Mouse (Mus musculus): Measurements from ENCODE around the gene Bag5.
"Not testable (repeated sequence)": the region's sequence is repeated elsewhere in the genome, so short reads cannot be mapped to it uniquely, and the experiment has no call there.

Bag5 gene

DNA sequence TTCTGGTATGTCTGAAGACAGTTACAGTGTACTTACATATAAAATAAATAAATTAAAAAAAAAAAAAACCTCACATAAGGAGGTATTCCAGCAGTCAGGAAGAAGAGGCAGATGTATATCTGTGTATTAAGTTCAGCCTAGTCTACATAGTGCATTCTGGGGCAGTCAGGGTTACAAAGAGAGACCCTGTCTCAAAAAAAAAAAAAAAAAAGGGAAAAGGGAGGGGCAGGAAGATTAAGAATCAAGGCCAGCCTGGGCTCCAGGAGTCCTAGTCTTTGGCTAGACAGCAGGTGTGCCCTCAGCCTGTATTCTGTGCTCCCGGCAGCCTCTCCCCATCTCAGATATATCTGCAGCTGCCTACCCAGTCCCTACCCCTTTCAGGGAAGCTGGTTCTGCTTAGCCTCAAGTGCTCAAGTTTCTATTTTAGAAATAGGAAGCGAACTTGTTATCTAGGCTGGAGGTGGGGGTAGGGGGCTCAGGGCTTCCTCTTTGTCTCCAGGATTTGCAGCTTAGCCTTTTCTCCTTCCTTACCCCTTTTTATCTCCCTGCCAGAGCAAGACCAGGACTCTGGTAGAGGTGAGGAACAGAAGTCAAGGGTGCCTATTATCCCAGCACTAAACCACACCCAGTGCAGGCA, 38.1 kb downstream of the Bag5 start:
- no peak for DNase-seq (ENCODE audit: low read depth)

DNA sequence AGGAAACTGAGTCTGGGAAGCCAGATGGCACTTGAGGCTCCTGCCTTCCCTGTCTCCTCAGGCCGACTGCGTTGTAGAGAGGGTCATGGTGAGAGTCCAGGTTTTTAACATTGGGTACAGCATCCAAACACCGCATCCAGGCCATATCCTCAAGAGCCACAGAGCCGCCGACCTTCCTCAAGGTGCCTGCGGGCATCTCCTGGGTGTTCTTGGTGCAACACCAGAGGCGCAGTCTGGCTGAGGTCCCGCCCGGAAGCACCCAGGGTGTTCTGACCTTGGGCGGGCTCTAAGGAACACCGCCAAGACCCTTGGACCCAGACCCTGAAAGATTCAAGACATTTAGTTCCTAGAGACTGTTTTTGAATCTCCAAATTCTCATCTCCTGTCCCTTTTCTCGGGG, 40.5 kb downstream of the Bag5 start:
- no peak for DNase-seq (ENCODE audit: low read depth)

DNA sequence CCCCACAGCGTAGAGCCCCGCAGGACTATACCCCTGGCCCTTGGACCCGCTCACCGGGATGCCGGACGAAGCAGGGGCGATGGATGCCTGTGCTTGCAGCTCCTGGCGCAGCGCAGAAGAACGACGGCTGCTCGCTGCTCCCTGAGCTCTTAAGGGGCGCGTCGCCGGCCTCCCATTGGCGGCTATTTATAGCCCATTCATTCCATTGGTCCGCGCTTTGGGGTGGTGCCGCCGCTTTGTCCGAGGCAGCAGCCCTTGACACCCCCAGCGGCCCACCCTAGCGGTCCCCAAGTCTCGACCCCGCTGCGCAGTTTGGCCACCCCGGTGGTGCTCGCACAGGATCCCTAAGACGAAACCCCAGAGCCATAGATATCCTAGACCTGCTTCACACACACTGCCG, 40.9 kb downstream of the Bag5 start, which contains the start of gene Ckb:
Gene Ckb (minus strand): TSS at position 163 of the 400 bp plus-strand sequence.
- no peak for DNase-seq (ENCODE audit: low read depth)

DNA sequence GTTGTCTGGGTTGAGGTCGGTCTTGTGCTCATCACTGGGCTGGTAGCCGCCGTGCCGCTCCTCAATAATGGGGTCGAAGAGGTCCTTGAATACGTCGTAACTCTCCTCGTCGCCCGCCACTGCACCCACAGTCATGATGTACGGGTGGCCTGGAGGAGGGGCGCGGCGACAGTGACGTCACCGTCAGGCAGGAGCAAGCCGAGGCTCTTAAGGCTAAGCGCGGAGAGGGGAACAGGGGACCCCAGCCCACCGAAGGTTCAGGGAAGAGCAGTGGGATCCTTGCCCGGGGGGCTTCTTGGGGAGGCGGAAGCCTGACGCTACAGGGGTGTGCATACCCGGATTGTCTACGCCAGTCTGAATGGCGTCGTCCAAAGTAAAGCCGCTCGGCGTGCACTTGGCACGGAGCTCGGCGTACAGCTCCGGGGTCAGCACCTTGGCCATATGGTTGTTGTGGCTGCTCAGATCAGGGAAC, 41.6 kb downstream of the Bag5 start:
- no peak for DNase-seq (ENCODE audit: low read depth)

DNA sequence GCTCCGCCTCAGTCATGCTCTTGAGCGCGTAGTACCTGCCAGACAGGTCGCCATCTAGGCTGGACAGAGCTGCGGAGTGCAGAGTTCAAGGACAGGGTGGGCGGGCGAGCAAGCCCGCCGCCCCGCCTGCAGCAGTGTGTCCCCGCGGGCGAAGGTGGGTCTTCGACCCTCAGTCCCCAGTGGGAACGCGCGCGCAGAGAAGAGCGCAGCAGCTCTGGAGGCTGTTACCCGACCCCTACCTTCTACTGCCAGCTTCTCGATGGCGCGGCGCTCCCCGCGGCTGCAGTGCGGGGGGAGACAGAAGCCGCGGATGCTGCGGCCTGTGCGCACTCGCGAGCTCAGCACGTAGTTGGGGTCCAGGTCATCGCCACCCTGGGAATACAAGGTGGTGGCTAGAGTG, 42.1 kb downstream of the Bag5 start:
- no peak for DNase-seq (ENCODE audit: low read depth)

DNA sequence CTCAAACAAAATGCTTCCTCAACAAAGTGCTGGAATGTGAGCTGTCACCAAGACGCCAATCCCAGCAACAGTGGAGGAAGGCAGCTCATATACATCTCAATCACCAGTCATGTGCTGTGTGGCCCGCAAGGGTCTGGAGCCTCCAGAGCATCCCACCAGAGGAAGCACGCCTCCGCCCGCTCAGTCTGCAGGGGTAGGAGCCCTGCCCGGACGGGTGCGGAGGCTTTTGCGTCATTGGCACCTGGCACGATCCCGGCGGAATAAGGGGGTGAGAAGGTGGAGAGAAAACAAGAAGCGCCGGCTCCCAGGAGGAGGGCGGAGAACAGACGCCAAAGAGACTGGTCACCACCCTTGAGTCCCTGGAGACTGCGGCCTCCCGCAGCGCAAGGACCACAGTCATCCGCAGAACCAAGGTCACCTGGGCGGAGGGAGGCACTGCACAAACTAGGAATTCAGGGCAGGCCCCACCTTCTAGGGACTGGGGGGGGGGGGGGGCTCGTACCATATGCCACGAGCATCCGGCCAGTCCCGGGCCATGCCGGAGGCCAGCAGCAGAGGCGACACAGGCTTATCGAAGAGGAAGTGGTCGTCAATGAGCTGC, 42.6 kb downstream of the Bag5 start:
- no peak for DNase-seq (ENCODE audit: low read depth)

DNA sequence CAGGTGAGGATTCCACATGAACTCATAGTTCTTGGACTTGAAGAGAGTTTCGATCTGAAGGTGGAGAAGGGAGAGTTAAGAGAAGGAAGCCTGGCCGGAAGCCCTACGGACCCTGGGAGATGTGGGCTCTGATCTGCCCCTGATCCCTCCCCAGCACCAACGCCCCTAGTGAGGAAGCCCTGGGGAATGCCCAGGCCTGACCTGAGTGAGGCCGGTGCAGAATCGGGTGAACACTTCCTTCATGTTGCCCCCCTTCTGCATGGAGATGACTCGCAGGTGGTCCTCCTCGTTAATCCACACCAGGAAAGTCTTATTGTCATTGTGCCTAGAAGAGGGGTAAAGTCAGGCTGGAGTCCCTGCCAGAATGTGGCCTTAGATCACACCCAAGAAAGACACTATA, 43.1 kb downstream of the Bag5 start:
- no peak for DNase-seq (ENCODE audit: low read depth)

DNA sequence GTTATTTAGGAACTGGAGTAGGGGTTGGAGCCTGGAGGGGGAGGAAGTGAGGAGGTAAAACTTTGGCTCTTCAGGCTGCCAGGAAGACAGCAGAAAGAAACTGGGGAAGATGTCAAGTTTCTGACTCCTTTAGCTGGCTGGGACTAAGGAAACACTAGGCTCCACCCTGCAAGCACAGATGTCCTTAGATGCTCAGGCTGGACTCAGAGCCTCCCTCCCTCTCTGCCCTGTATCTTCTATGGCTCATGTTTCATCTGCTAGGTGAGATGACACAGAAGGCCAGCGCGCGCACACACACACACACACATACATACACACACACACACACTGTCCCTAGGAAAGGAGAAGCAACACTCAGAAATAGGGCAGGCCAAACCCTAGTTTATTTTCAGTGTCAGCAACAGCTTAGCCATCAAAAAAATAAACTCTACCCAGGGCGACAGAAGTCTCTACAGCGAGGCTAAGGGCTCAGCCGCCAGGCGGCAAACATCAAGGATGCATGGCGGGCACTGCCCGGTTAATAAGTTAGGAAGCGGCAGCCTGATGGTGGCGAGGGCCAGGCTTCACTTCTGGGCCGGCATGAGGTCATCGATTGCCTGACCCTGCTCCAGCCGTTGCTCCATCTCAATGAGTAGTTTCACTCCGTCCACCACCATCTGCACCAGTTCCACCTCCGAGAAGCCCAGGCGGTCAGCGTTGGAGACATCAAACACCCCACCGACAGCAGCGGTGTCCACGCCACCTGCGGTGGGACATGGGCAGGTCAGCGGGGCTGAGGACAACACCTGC, 43.9 kb downstream of the Bag5 start:
- no peak for DNase-seq (ENCODE audit: low read depth)

DNA sequence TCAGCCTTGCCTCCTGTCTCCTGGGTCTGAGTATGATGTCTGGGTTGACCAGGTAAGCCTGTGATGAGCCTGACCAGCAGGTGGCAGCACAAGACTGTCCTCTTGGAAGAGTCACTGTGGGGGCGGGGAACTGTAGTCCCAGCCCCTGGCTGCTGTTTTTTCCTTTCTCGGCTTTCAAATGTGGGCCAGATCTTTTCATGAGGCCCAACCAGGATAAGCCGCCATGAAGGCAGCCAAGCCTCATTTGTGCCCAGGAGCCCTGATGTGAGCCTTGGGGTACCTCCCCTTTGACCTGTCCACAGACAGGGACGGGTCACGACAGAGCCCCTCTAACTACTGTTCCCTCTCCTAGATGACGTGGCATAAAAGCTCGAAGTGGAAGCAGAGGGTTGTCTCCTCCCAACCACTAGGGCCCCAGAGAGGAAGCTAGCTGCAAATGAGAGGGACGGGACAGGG, 44.6 kb downstream of the Bag5 start:
- peak; percentile 91 for DNase-seq (ENCODE audit: low read depth)

DNA sequence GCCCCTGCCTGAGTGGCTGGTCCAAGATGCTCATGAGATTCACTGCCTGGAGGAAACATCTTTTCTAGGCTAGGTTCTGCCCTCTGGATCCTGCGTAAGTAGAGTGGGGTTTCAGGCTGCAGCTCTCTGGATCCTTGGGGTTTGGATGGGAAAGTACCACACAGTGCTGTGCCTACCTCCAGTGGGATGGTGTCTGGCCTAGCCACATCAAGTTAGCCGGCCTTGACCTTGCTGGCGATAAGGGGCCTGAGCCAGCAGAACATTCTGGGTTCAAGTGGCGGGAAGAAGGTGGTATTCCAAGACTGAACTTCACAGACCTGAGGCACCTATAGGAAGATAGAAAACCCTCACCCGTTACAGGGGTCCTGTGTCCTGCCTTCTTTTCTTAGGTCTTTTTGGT, 45.6 kb downstream of the Bag5 start:
- no peak for DNase-seq (ENCODE audit: low read depth)

DNA sequence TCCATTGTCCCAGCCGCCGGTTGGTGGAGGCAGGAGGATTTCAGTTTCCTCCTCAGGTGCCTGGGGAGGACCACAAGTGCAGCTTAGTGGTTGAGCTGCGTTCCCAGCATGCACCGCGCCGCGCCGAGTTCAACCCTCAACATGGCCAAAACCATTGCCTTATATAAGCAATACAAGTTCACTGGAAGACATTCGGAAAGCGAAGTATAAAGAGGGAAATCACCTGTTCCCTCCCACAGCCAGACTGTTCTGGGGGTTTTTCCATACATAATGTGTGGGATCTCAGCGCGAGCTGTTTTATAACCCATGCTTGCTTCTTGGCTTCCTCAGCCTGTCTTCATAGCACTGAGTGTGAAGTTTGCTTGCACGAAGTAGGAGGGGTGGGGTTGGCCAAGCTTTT, 46.7 kb downstream of the Bag5 start:
- DNase-seq (ENCODE audit: low read depth) = no peak

DNA sequence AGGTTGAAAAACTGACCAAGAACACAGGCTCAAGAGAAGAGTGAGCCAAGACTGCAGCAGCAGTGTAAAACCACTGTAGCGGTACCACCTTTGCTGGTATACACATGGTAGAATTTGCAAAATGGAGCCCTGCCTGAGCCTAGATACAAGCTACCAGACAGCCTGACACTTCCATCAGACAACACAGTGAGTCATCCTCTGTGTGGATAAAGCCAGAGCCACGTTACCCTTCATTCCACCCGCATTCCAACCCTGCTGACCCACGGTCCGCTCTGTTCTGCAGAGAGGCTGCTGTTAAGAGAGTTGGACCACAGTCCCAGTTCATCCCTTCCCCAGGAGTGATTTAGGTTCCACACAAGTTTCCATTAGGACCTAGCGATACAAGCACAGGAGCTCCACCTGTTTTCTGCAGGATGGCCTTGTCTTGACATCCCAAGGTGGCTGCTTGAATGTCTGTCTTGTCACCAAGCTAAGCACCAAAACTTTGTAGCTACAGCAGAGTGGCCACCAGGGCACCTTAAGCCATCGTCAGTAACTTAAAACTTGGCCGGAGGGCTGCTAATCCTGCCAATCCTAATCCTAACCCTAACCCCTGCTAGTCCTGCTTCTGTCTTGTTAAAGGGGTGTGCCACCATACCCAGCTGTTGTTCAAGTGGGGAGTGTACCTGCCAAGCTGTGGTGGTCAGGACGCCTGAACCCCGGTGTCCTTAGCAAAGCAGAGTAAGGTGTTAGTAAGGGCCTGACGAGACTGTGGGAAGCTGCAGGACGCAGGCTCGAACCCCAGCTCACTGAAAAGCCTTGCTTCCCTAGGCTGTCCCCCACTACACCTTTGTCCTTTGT, 47.8 kb downstream of the Bag5 start:
- DNase-seq (ENCODE audit: low read depth) = no peak

DNA sequence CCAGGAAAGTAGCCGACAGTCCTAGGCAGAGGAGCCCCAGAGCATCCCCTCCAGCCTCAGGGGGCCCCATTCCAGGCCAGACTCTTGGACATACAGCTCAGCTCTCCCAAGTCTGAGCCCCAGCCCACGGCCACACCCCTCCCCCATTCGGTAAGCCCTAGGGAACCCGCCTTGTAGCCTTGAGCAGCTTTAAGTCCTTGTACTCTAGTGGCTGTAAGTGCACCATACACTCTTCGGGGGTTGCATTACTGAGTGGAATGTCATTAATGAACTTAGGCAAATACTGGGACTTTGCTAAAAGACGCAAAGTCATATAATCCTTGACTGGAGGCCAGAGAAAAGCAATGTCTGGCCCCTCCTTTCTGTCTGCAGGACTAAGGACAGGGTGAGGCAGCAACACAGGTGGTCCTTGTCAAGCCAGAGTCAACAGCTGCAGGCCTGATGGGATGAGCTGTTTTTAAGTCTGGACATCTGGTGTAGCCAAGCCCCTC, 48.9 kb downstream of the Bag5 start:
- no peak for DNase-seq (ENCODE audit: low read depth)

DNA sequence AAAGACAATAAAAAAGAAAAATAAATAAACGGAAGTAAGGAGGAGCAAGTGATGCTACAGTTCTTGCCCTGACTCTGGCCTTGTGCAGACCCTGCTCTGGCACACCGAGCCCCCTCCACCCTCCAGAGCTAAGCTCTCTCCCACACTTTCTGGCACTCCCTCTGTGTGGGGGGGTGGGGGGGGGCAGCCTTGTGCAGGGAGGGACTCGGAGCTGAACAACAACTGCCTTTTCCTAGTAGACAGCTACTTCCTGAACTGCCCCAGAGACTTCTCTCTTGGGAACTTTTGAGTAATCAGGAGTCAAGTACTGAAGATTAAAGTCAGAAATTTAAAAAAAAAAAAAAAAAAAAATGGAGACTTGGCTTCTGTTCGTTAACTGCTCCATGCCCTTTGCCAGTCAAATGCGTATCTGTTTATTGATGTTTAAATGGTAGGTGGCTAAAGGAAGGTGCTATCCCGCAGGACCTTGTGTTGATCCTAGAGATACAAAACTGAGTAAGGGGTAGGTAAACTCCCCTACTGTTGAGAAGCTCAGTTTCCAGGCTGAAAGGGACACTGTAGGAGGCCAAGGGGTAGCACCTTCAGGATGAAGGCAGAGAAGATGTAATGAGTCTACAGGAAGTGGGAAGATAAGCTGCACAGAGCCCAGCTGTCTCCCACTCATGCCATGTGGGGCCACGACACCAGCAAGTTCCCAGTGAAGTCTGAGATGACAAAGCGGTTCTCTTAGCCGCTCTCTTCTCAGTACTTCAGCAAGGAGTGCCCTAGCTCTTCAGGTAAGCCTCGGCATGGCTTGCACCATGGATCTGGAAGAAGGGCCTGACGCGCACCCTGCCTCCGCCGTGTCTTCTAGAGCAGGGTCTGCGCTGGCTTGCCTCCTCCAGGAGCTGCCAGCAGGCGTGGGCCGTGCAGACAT, 49.6 kb downstream of the Bag5 start:
- no peak for DNase-seq (ENCODE audit: low read depth)

DNA sequence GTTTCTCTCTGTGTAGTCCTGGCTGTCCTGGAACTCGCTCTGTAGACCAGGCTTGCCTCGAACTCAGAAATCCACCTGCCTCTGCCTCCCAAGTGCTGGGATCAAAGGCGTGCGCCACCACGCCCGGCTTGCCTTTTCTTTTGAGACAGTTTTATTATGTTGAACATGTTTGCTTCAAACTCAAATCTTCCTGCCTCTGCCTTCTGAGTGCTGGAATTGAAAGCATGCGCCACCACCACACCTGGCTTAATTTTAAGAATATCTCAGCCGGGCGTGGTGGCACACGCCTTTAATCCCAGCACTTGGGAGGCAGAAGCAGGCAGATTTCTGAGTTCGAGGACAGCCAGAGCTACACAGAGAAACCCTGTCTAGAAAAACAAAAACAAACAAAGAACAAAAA, 51.5 kb downstream of the Bag5 start:
- DNase-seq (ENCODE audit: low read depth) = not testable (repeated sequence)

DNA sequence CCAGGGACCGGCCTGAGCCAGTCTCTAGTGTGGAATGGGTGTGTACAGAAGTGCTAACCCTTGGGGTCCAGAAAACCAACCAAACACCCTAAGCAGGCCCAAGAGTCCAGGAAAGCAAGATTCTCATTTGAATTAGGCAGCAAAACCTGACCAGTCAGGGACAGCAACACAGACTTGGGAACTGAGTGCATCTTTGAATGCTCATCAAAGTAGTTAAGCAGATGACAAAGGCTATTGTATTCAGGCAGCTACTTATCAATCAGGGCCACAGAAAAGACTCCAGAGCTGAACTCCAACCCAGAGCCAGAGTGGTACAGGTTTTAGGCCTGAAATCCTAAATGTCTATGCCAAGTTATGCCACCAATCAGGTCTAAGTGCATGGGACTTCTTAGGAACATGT, 52.4 kb downstream of the Bag5 start:
- no peak for DNase-seq (ENCODE audit: low read depth)
